Mouse (Mus musculus) hindlimb bud, embryonic 11.5 days (tissue): Measurements from ENCODE around the gene Scaf11.
"Not testable (repeated sequence)": the region's sequence is repeated elsewhere in the genome, so short reads cannot be mapped to it uniquely, and the experiment has no call there.

Source experiments
- DNase-seq: peaks from one replicate; pipeline ENCODE4 v3.0.0-alpha.2; 2012; ENCODE audit warnings: low read depth, low spot score; ENCODE audit errors: extremely low spot score

The Scaf11 gene

DNA sequence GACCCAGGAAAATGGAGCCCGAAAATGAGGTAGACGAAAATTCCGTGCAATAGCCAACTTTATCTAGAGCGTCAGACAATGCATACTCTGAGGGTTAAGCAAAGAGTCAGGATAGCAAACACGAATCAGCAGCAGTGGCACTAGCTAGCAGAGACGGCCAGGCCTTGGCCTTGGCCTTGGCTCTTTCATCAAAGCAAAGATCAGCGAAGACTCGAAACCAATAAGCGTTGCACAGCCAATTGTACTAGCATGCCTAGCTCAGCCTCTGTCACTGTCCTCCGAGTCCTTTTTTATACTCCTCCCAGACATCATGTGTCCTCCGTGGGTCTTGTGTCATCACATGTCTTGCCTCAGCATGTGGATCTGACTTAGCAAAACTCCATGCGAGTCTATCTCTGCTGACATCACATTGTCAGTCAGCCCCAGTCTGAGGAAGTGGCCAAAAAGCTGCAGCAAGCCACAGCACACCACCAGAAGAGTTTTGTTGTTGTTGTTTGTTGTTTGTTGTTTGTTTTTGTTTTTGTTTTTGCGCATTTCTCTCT lies 5.8 kb upstream of the Scaf11 start:
- no peak for DNase-seq

DNA sequence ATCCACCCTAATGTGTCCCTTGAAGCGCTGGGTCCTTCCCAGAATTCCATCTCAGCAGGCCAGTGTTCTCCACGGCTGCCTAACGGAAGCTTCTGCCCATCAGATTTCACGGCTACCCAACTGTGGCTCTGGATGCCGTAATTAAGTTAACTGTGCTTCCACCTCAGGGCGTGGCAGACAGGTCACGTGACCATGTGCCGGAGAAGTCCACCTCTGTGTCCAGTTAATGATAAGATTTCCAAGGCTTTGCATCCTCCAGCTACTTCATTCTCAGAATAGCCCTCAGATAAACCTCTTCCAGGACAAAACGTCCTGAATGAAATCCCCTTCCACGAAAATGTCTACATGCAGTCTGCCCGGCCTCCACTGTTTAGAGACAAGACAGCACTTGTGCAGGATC lies 4.4 kb upstream of the Scaf11 start:
- DNase-seq = no peak

DNA sequence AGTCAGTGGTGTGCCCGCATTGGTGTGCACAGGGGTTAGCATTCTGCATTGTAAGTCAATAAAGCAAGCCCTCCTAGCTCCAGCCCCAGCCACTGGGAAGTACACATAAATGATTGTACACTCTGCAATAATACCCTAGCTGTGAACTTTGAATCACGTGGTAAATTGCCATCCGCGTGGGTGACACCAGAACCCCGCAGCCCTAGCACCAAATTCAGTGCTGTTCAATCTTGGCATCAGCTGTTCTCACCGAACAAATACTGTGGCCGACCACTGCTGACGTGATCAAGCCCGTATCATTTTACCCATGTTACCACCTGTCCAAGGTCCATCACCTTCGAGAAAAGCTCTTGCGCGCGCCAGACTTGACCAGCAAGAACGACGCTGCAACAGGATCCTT lies 3.2 kb upstream of the Scaf11 start:
- no peak for DNase-seq

DNA sequence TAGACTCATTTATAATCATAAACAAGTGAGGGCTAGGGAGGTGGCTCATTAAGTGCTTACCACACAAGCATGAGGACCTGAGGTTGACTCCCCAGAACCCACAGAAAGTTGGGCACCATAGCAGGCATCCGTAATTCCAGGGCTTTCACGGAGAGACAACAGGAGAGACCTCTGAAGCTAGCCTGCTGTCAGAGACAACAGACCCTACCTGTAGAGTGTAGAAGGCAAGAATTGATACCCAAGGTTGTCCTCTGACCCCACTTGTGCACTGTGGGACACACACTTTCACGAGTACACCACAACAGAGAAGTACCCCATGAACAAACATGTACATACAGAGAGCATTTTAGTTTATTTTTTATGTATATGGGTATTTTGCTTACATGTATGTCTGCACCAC lies 2.0 kb upstream of the Scaf11 start:
- no peak for DNase-seq

DNA sequence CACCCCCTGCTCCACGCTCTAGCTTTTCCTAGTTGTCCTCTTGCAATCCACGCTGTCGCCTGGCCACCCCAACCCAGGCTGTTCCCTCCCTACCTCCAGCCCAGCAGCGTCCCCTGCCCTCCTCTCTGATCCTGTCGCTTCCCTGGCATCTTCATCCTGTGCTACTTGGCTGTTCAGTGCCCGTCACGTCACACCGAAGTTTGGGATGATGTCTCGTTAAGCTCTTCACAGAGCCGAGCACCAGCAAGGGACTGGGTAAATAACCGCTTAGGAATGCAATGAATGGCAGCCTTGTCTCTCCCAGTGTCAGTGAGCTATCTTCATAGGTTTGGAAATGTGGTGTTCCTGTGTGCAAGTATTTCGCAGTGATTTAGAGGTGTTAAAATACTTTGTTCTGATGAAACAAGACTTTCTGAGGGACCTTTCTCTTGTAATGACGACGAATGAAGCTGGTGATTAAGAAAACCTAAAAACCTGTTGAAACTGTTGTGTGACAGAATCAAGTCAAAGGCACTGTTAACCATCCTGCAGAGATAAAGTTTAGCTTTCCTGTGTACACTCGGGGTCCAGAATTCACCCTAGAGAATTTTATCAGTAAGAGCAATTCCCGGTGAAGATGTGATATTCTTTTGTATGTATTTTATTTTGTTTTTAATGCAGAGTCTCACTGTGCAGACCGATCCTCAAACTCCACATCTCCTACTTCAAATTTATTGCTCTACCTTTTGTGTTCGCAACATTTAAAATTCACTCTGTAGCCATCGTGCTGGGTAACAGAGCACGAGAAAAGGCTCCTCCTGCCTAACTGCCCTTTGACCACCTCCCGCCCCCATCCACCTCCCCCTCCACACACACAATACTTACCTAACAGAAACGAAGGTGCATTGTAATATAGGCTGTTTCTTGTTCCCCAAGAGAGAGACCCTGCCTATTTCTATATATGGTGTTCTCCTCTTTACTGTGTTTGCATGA lies 1.2 kb upstream of the Scaf11 start:
- no peak for DNase-seq

GRCm38 (mm10) chr15:96460451-96460729 lies 253 bp downstream of the Scaf11 start:
- DNase-seq = no peak

- DNase-seq = no peak
Measured at GRCm38 (mm10) chr15:96459741-96460450, 747 bp downstream of the Scaf11 start.

- DNase-seq = no peak
Measured at GRCm38 (mm10) chr15:96458273-96458672, 2.4 kb downstream of the Scaf11 start.

- no peak for DNase-seq
Measured at GRCm38 (mm10) chr15:96457338-96457664, 3.3 kb downstream of the Scaf11 start.

DNA sequence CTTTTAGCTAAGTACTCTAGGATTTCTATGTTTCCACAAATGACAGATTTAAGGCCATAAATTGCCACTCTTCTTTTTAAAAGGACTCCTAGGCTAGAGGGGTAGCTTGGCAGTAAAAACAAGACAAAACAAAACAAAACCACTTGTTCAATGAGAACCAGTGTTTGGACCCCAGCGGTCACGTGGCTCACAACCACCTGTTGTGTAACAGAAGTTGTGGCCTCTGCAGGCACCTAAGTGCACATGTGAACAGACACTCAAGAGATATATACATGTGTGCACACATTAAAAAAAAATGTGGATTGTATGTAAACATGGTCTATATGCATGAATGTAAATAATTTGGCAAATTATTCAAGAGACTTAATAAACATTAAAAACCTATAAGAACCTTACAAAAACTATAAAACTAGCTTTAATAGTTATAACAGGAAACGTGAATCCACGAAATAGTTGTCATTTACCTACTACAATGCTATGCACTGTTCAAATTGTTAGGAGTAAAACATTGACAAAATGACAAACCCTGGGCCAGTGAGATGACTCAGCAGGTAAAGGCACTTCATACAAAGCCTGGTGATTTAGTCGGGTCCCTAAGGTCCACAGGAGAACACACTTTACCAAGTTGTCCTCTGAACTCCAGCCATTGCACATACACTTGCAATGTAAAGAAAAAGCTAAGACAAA lies 3.8 kb downstream of the Scaf11 start:
- DNase-seq = no peak

- DNase-seq = no peak
Measured at GRCm38 (mm10) chr15:96455595-96456214, 4.9 kb downstream of the Scaf11 start.

DNA sequence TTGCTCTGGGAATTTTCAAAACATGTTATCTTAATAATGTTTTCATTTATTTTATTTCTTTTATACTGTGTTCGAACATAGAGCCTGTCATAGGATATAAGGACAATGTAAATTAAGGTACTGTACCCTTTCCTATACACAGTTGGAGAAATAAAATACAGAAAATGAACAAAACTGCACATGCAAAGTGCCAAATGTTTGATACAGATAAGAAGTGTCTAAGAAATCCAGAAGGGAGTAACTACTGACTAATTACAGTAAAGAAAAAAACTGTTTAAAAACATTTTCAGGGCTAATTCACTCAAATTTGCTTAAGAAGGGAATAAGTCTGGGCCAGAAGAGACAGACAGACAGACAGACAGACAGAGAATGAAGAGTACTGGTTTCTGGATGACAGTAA lies 7.3 kb downstream of the Scaf11 start:
- no peak for DNase-seq

GRCm38 (mm10) chr15:96448656-96449299 lies 11.9 kb downstream of the Scaf11 start:
- no peak for DNase-seq

- DNase-seq = no peak
Measured at GRCm38 (mm10) chr15:96446785-96447184, 13.9 kb downstream of the Scaf11 start.

GRCm38 (mm10) chr15:96441480-96441879 lies 19.2 kb downstream of the Scaf11 start:
- not testable (repeated sequence) for DNase-seq

DNA sequence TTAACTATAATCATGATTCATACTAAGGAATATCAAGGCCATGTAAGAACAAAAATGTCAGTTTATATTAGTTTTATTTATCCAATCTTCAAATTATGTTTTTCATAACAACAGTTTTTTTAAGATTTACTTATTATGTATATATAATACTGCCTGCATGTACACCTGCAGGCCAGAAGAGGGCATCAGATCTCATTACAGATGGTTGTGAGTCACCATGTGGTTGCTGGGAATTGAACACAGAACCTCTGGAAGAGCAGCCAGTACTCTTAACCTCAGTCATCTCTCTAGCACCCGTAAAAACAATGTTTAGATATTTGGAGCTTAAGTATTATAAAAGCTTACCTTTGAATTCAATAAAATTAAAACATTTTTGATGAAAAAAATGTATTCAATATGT lies 26.4 kb downstream of the Scaf11 start:
- DNase-seq = no peak

- no peak for DNase-seq
Measured at GRCm38 (mm10) chr15:96419920-96420319, 40.7 kb downstream of the Scaf11 start.

GRCm38 (mm10) chr15:96418161-96418560 lies 42.5 kb downstream of the Scaf11 start:
- DNase-seq = no peak

DNA sequence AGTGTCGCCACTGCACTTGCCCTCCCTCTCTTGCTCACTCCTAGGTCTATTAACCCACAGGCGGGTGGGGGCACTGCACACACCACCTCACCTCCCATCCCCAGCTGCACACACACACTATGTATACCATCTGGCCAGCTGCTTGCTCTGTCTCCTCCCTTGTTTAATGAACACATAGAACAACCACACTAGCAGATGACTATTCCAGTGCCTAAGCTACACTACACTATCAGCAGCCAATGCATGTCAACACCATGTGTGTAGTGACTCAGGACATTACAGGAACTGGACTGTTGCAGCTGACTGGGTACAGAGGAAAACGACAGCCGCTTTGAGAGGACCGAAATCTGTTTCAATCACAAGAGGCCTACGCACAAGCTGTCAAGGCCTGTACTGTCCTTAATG lies 51.9 kb downstream of the Scaf11 start:
- DNase-seq = no peak

DNA sequence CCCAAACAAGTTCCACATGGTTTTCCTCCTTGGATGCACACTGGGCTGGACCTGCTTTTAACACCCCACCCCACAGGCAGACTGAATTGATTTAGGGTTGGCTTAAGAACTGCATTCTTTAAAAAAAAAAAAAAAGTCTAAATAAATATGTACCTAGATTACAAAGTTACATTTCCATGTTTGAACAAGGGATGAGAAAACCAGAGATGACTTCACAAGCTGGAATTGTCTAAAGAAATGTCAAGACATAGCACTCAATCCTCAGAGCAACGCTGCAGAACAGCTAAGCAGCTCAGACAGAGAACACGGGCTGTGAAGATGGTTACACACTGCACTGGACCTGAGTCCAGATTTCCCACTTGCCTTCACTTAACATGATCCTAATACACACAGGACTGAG lies 53.5 kb downstream of the Scaf11 start:
- no peak for DNase-seq

GRCm38 (mm10) chr15:96406253-96406652 lies 54.4 kb downstream of the Scaf11 start:
- DNase-seq = no peak
